Mouse (Mus musculus) adrenal gland, adult 2 months (tissue): Measurements from ENCODE around the gene Adarb2. TPM values are rescaled to one million over a fixed set of nuclear protein-coding genes. Genes with fewer than 3 reads are reported as not detected.

Experiments
- DNase-seq: peaks from one replicate; pipeline ENCODE4 v3.0.0; 2021
- long read RNA-seq: library from polyadenylated mRNA; stranded (forward); transcript quantifications from one replicate; pipeline ENCODE4 v2.0.0, GENCODE M21; 2021
- polyA plus RNA-seq: library from polyadenylated mRNA; depleted of rRNA; stranded (reverse); fragments of >200 nt; gene quantifications from 2 replicates; pipeline ENCODE4 v1.2.3, GENCODE M21; 2012; rRNA removed
- total RNA-seq, 2 experiments: library from RNA; stranded (reverse); gene quantifications; 2 replicates each; pipeline ENCODE4 v1.2.3; 2021

The Adarb2 gene
- total RNA-seq (under 1 TPM in 1 of 2 experiments, not detected in 1; 0.07 TPM), polyA plus RNA-seq (not detected in 2 replicates)
- long read RNA-seq, result 0 reads

DNA sequence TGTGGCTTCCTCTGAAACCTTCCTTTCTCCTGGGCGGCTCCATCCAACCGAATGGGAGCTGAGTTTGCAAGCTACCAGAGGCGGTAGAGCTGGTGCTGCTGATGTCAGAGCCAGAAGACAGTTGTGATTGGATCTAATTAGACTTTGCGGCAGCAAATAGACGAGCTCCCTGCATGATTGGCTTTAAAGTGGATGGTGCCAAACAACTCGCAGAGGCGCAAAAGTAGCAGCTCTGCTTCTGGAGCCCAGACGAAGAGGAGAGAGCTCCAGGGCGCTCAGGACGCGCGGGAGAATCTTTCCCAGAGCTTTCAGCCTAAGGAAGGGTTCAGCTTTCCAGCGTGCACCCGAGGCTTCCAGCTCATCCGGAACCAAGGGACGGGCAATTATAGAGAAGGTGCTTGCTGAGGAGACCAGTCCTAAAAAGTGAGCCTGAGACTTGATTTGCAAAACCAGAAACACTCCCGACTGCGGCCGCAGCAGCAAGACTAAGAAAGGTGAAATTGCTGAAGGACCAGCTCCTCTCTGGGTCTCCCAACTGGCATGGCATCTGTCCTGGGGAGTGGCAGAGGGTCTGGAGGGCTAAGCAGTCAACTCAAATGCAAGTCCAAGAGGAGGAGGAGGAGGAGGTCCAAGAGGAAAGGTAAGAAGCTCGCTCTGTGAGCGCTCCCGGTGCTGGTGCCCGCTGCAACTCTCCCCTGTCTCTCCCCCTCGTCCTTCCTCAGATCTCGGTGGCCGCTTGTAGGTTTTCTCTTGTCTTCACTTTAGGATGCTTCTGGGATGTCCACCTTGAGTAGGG is at the start of gene Adarb2:
Adarb2 (plus strand) TSS at position 186 of the 796 bp plus-strand sequence.
- DNase-seq, result no peak

GRCm38 (mm10) chr13:8173800-8174199 is 28.9 kb upstream of the Adarb2 start:
- DNase-seq, result no peak

GRCm38 (mm10) chr13:8191977-8192376 is 10.7 kb upstream of the Adarb2 start:
- DNase-seq, result no peak

GRCm38 (mm10) chr13:8199186-8199880 is 3.3 kb upstream of the Adarb2 start:
- DNase-seq, result no peak

- DNase-seq, result no peak
Observed at GRCm38 (mm10) chr13:8203477-8203813, 779 bp downstream of the Adarb2 start.

DNA sequence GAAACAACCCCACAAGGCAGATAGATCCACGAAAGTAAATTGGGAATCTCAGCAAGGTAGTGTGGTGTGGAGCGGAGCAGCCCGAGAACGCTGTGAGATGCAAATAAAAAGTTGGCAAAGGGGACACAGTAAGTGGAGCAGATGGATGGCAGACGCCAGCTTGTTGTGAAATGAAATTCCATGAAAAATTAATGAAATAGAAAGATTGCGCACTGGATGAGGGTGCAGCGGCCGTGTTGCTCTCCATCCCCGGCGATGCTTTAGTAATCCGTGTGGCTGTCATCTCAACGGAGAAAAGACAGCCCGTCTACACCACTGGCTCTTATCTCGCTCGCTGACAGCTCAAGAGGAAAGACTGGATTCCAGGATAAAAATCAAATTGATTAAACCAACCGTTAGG is 4.7 kb downstream of the Adarb2 start:
- DNase-seq, result no peak

GRCm38 (mm10) chr13:8210776-8211175 is 8.1 kb downstream of the Adarb2 start:
- no peak for DNase-seq

DNA sequence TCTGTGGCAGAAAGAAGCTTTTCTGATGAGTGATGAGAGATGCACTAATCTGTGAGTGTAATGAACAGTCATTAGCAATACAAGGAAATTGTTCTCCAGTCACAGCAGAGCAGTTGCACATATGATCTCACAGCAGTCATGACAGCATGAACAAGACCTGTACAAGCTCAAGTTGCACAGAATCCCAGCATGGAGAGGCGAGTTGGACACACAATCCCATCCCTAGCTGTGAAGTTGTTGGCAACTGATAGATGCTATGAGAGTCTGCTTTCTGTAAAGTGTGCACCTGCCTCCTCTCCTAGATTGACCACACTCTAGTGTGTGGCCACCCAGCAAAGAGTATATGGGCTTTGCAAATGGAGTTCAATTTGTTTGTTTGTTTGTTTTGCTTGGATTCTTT is 36.2 kb downstream of the Adarb2 start:
- no peak for DNase-seq

DNA sequence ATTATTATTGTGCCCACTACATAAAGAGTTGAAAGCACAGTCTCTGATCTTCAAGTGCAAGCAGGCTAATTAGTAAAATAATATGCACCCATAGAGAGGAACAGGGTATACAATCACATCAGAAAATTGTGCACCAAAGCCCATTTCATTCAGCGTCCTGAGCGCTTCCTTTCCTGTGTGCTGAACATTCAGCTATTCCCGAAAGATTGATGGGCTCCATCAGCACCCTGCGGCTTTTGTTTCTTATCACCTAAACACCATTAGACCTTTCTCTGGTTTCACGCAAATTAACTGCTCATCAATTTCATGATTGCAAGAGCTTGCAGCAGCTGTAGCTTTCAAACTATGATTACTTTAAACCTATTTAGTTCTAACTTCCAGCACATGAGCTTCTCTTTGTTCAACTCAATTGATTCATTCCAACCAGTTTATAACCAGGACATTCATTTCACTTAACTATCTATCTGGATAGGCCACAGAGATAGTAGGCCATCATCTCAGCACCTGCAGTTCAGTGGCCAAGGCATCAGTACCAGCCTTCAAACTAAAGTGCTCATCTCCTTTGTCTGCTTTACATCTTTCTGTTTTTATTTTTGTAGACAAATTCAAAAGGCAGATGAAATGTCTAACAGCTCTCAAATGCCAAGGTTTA is 45.5 kb downstream of the Adarb2 start:
- no peak for DNase-seq

DNA sequence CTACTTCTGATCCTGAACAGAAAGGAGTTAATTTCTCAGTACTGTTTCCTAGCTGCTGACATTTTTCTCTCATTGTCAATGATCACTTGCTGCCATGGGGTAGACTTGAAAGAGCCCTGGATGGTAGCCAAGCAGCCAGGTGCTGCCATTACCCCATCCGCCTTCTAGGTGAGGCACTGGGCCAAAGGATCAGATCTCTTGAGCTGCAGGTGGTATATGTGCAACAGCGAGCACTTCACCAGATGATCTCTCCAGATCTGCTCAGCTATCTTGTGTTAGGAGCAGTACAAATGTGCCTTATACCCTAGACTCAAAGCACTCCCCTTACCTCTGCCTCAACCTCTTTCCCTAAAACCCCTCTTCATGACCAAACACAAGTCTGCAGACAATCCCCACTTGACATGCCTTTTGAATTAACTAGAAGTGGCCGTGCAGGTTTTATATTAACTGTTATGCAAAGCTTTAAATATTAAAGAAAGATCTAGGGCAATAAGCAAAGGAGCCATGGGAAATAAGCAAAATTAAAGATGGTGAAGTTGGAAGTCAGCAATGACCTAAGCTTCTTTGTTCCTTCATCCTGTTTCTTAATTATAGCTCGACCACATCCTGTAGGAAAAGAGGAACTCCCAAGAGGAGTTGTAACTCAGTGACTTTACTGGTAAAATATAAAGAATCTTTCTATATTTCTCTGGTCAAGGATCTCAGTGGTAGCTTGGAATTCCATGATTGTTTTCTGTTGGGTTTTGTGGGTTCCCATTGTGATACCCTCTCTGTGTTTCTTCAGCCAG is 69.7 kb downstream of the Adarb2 start:
- DNase-seq, result no peak

GRCm38 (mm10) chr13:8283116-8283515 is 80.5 kb downstream of the Adarb2 start:
- no peak for DNase-seq

DNA sequence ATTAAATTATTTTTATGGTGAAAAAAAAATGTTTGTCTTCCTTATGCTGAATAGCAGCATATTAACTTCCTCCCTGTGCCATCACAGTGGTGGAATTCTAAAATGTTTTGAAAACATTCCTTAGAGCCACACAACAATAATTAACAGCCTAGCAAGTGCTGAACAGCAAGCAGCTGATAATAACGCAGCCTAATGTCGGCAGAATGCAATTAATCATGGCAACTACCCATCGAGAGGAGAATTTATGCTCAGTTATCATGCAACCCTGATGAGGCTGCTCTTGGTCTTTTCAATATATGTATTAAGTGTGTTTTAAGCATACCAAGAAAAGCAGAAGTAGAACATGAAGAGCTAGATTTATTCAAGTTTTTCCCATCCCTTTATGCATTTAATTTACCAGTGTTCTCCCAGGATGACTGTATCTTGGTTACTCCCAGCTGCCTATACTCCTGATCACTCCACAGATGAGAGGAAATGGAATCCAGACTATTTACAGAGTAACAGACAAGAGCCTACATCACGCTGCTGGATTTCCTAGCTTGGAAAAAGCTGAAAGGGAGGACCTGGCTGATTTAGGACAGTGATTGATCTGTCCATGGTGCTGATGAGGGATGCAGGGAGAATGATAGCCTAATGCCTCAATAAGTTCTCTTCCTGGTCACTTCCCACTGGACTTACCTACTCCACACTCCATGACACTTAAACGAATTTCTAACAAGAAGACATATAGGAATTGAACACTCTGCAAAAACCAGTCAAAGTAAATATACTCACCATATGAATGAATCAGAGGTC is 113.9 kb downstream of the Adarb2 start:
- DNase-seq, result no peak

DNA sequence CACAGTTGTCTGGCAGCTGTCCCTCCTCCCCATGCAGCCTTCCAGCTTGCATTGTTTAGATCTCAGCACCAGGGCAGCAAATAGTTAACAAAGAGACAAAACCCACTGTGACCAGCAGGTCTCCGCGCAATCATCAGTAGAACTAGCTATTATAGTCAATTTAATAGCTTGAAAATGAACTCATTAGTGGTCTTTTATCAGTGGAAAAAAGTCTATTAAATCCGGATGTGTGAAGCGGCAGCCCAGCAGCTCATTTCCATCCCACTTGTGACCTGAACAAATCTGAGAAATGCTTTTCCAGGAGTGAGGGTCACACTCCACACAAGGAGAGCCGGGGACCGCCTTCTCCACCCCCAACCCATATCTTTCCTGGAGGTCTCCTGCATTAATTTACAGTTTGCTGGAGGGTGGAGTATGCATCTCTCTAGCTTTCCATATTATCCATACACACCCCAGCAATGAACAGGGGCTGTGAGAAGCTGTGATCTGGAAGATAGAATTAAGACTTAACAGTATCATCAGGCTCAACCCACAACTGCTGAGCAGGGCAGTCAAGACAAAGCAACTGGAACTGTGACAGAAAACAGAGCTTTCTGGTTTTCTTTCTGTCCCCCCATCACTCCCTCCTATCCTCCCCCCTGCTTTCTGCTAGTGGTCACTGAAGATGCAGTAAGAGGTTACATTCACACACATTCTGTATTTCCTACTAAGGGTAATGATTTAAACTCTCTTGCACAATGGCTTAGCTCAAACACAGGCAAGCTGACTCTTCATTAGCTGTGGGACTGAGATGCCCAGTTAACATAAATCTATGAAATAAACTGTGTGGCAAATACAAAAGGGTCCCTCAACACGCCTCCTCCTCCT is 131.2 kb downstream of the Adarb2 start:
- no peak for DNase-seq

GRCm38 (mm10) chr13:8334580-8334979 is 131.9 kb downstream of the Adarb2 start:
- DNase-seq, result no peak

DNA sequence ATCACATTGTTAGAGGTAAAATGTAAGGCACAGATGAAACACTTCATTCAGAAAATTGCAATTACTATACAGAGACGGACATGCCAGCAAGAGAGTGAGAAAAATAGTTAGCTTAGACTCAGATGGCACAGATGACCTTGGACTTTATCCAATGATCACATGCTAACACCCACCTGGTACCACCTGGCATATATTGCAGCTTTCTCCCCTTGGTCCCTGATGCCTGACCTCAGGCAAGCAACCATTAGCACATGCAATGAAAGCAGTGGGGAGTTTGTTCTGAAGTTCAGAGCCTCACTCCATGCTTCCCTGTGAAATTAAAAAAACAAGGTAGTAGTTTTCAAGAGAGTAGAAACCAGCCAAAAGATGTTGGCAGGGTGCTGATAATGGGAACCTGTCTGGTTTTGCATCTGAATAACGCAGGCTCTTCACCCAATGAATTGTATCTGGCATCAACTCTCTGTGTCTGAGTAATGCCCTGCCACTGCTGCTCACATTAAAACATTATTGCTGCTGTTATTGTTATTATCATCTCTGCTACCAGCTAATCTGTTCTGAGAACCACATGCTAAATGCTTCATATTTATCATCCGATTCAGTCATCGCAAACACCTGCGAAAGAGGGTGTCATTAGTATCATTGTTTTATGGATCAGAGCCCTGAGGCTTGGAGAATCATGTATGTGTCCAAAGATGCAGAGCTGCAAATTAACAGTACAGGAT is 138.6 kb downstream of the Adarb2 start:
- DNase-seq, result no peak

DNA sequence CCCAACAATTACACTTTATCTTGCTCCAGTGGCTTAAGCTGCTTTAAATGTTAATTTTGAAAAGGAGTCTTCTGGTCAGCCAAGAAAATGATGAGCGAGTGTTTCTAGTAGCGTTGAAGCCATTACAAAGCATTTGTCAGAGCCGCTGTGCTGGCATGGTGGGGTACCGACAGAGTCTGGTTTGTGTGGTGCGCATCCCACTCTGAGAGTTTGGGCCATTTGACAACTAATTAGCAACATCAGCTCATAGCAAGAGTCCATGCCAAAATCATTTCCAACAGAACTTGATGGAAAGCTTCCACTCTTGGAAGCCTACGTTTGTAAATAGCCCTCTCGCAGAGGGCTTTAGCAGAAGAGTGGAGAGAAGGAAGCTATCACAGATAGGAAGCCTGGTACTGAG is 144.5 kb downstream of the Adarb2 start:
- DNase-seq, result no peak

DNA sequence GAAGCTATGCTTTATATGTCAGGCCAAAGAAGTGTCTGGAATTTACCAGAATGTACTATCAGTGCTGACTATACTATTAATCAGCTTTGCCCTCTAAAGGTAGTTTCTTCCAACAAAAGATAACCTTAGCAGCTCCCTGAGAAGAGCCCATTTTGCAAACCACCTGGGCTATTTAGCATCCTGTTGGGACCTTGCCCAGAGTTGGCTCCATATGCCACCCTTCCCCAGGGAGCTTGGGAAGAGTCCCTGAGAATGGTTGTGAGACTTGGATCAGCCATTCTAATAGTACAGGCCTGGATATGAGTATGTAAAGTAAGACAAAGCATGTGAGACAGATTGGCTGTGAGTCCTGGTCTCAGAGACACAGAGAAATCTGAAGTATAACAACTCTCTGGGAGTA is 149.7 kb downstream of the Adarb2 start:
- no peak for DNase-seq

DNA sequence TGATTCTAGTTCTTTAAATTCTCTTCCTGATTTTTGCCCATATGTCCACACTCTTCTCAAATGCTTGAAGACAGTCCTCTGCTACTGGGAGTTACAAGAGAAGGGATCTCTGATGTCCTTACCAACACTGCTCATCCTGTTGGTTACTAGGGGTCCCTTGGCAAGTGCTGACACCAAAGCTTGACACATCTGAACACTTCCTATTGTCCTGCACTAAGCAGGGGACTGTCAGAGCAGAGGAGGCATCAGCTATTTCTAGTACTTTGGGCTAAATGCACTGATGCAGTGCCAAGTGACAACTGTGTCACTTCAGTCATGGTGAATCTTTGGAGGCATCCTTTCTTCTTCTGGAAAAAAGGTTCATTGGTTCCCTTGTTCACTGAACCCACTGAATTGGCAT is 150.3 kb downstream of the Adarb2 start:
- no peak for DNase-seq

DNA sequence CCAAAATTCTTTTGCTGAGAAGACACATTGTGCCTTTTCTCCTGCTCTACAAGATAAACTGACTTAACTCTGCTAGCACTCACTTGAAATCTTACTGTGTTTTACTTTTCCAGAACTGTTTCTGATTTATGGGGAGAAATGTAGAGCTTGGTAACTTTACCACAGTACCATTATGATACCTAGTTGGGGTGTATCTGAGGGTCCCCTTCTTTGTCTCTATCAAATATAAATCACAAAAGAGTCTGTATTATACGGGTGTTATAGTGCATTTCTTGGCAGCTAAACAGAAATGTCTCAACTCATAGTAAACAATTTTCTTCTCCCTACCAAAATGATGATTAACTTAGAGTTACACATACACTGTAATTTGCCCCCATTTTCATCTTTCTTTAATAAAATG is 162.9 kb downstream of the Adarb2 start:
- DNase-seq, result no peak

DNA sequence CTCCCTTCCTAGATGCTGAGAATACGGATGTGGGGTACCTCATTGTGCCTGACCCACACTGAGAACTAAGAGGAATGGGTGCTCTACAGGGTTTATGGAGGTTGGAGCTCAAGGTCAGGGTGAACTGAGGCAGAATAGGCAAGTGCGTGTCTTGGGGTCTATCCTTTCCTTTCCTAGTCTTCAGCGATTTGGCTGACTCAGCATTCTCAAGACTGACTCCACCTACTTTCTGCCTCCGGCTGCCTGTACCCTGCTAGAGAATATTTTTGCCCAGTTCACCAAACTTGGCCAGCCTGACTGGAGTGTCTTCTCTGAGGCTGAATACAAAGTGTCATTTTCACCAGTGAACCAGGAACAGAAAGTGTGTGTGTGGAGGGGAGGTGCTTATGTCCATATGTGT is 163.4 kb downstream of the Adarb2 start:
- no peak for DNase-seq
